Comparison of ENCODE assay signal across 22 mouse cellular contexts in the genomic region with DNA sequence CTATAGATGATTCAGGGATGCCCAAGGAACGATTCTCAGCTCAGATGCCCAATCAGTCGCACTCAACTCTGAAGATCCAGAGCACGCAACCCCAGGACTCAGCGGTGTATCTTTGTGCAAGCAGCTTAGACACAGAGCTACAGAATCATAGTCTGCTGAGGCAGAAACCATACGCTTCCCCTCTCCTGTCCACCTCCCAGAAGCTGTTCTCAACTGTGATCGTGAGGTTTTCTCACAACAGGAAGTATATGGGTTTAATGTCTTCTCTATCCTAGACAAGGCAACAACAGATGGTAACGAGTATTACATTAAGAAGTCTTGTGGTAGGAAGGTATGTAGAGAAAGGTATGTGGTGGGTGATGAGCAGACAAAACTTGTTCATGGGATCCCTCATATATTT.
DNase-seq lines count a peak whose midpoint lies in the region; ATAC-seq and TF ChIP-seq lines count a peak whose summit lies in the region.
"Had no signal": no experiment of that assay in that cellular context is flagged by ENCODE, and none has a peak within 500 bp of the region (broad histone marks: within the 10 kb centered on the region; RNA-seq: fewer than 3 reads in every experiment).

No protein-coding gene starts in this region.

- no peak for TF ChIP-seq CTCF in thymus, adult 2 months (IDR thresholded peaks at IDR 0.05; ENCODE audit: borderline replicate concordance, control insufficient read depth, extremely low read depth, insufficient read depth, low read length, poor library complexity)
- TF ChIP-seq CTCF in stomach, postnatal 0 days (IDR thresholded peaks at IDR 0.05; ENCODE audit: low read depth) = no peak

- peak overlapping the region; percentile 15 for H3K4me3 ChIP-seq in thymus, adult 2 months (ENCODE audit: control insufficient read depth, insufficient read depth, low read length)
- H3K4me3 ChIP-seq in stomach, postnatal 0 days (ENCODE audit: low read depth, low read length) = no peak overlapping the region
- H3K4me3 ChIP-seq: embryonic facial prominence, embryonic 12.5 days; forebrain, embryonic 15.5 days; heart, embryonic 10.5 days had no signal

- DNase-seq in thymus, adult 2 months = no peak
- DNase-seq in thymus, postnatal 25 days = no peak
- DNase-seq in embryo, embryonic 11 days = no peak
- DNase-seq in stomach, postnatal 0 days (ENCODE audit: low spot score) = no peak
- DNase-seq: adrenal gland, adult 2 months; adrenal gland, postnatal 36 days; B cell, adult 2 months; cerebellum, adult 11 months; cerebellum, adult 9-10 months; gastrocnemius, postnatal 36 days; heart, adult 18-20 months; heart, postnatal 10 days; heart, postnatal 4 days had no signal

- H3K9me3 ChIP-seq in stomach, postnatal 0 days (ENCODE audit: control insufficient read depth, low read length) = no peaks in the 10 kb centered on the region
- H3K9me3 ChIP-seq: embryonic facial prominence, embryonic 12.5 days; forebrain, embryonic 15.5 days; heart, embryonic 10.5 days had no signal

- peaks cover 11% of the 10 kb centered on the region for H3K4me1 ChIP-seq in thymus, adult 2 months (replicated peaks; ENCODE audit: control insufficient read depth, insufficient read depth, low read length)
- H3K4me1 ChIP-seq in stomach, postnatal 0 days (replicated peaks; ENCODE audit: control insufficient read depth, insufficient read depth) = no peaks in the 10 kb centered on the region
- H3K4me1 ChIP-seq: embryonic facial prominence, embryonic 12.5 days; forebrain, embryonic 15.5 days; heart, embryonic 10.5 days had no signal

- H3K36me3 ChIP-seq in thymus, adult 2 months (ENCODE audit: control insufficient read depth, insufficient read depth, low read length) = no peaks in the 10 kb centered on the region
- no peaks in the 10 kb centered on the region for H3K36me3 ChIP-seq in stomach, postnatal 0 days (ENCODE audit: control insufficient read depth, insufficient read depth, low read length)
- H3K36me3 ChIP-seq: embryonic facial prominence, embryonic 12.5 days; forebrain, embryonic 15.5 days; heart, embryonic 10.5 days had no signal

- H3K9ac ChIP-seq in stomach, postnatal 0 days (ENCODE audit: low read length) = no peak overlapping the region
- H3K9ac ChIP-seq: embryonic facial prominence, embryonic 12.5 days; forebrain, embryonic 15.5 days; hindbrain, embryonic 14.5 days had no signal

- H3K27me3 ChIP-seq in thymus, adult 2 months (ENCODE audit: control insufficient read depth, insufficient read depth, low read length) = no peaks in the 10 kb centered on the region
- H3K27me3 ChIP-seq in stomach, postnatal 0 days (ENCODE audit: control insufficient read depth, insufficient read depth, low read length) = no peaks in the 10 kb centered on the region
- H3K27me3 ChIP-seq: CH12.LX; embryonic facial prominence, embryonic 12.5 days; forebrain, embryonic 15.5 days had no signal

- no peak overlapping the region for H3K4me2 ChIP-seq in stomach, postnatal 0 days (replicated peaks; ENCODE audit: low read depth)
- H3K4me2 ChIP-seq: embryonic facial prominence, embryonic 12.5 days; forebrain, embryonic 15.5 days; hindbrain, embryonic 14.5 days had no signal

- peak overlapping the region; percentile 73 for H3K27ac ChIP-seq in thymus, adult 2 months (ENCODE audit: control insufficient read depth, insufficient read depth, low read length)
- no peak overlapping the region for H3K27ac ChIP-seq in stomach, postnatal 0 days (replicated peaks)
- H3K27ac ChIP-seq: embryonic facial prominence, embryonic 12.5 days; forebrain, embryonic 15.5 days; heart, embryonic 10.5 days; hindbrain, embryonic 14.5 days had no signal

- ATAC-seq in granulocyte monocyte progenitor cell, adult 5-6 weeks (replicated peaks; ENCODE audit: poor library complexity, severe bottlenecking) = peak; percentile 70
- peak; percentile 24 for ATAC-seq in megakaryocyte, adult 5-6 weeks (ENCODE audit: poor library complexity, severe bottlenecking)
- ATAC-seq in cerebellum, adult (ENCODE audit: insufficient number of reproducible peaks, low FRiP score, low TSS enrichment) = no peak
- no peak for ATAC-seq in stomach, postnatal 0 days (ENCODE audit: low FRiP score, low TSS enrichment)
- ATAC-seq: forebrain, embryonic 15.5 days; Patski had no signal

- WGBS in thymus, adult 2 months = 14% methylated on average over 7 of the region's 7 CpGs
- 82% methylated on average over 7 of the region's 7 CpGs for WGBS in stomach, postnatal 0 days

- TF ChIP-seq POLR2A in thymus, adult 2 months (IDR thresholded peaks at IDR 0.05; ENCODE audit: control insufficient read depth, extremely low read depth, insufficient read depth, low read length, poor library complexity) = no peak

- TF ChIP-seq EP300 in stomach, postnatal 0 days (optimal IDR thresholded peaks at IDR 0.05) = no peak

Comparison
In these comparisons a context has a peak if more than half of its experiments do, and no peak if none do; other contexts are left out.
1. ATAC-seq: peak in granulocyte monocyte progenitor cell, adult 5-6 weeks (single experiment) and megakaryocyte, adult 5-6 weeks (single experiment); none in cerebellum, adult (single experiment) and stomach, postnatal 0 days (single experiment).